Mouse (Mus musculus) heart, embryonic 11.5 days (tissue): ENCODE measurements at regions not wholly inside any gene's neighbourhood (a gene's known extent, or its start where the extent isn't known, plus 50 kb on each side); places are given as distances from the start of the nearest gene placed in this dataset.

Experiments
- ATAC-seq: fragments of 200-750 bp; cut with Nextera tagmentation; replicated peaks from 2 replicates; pipeline ENCODE4 v1.8.0; 2017; ENCODE audit warnings: moderate library complexity; ENCODE audit not compliant: insufficient number of reproducible peaks, low FRiP score, low TSS enrichment
- H3K27ac ChIP-seq: fragments of 300-500 bp; sonication (generic); 2 replicates; pipeline ENCODE4 v1.5.1; 2014; ENCODE audit warnings: mild to moderate bottlenecking, low read depth, low read length
- H3K27me3 ChIP-seq: fragments of 300-500 bp; sonication (generic); 2 replicates; pipeline ENCODE4 v1.6.1; 2014; ENCODE audit warnings: mild to moderate bottlenecking, low read length, mixed read lengths; ENCODE audit not compliant: control insufficient read depth, insufficient read depth
- H3K36me3 ChIP-seq: fragments of 300-500 bp; sonication (generic); 2 replicates; pipeline ENCODE4 v1.6.1; 2014; ENCODE audit warnings: mild to moderate bottlenecking, low read length, moderate library complexity, mixed read lengths; ENCODE audit not compliant: control insufficient read depth, insufficient read depth
- H3K4me1 ChIP-seq: fragments of 300-500 bp; sonication (generic); 2 replicates; pipeline ENCODE4 v1.6.1; 2014; ENCODE audit warnings: low read length; ENCODE audit not compliant: control insufficient read depth, insufficient read depth
- H3K4me2 ChIP-seq: fragments of 300-500 bp; sonication (generic); 2 replicates; pipeline ENCODE4 v1.6.1; 2014; ENCODE audit warnings: mild to moderate bottlenecking, moderate library complexity
- H3K4me3 ChIP-seq: fragments of 300-500 bp; sonication (generic); 2 replicates; pipeline ENCODE4 v1.5.1; 2014; ENCODE audit warnings: low read depth, low read length
- H3K9ac ChIP-seq: fragments of 300-500 bp; sonication (generic); 2 replicates; pipeline ENCODE4 v1.6.1; 2014; ENCODE audit warnings: mild to moderate bottlenecking, low read depth, low read length, moderate library complexity
- H3K9me3 ChIP-seq: fragments of 300-500 bp; sonication (generic); replicated peaks from 2 replicates; pipeline ENCODE4 v1.6.1; 2016; ENCODE audit warnings: low read length; ENCODE audit not compliant: control insufficient read depth
- WGBS: fragments of 180-500 bp; shearing (Covaris S2); extraction: QIAGEN DNeasy Blood & Tissue Kit; methylation state at CpG from one replicate; pipeline ENCODE4 v1.1.7; 2014; ENCODE audit not compliant: insufficient replicate concordance; 5-methylcytosine and 5-hydroxymethylcytosine counted together

GRCm38 (mm10) chr10:125679644-125680043 lies 286.3 kb upstream of the Lrig3 start:
- Histone ChIP-seq H3K9ac (no peak overlapping the region), H3K27me3 (no peaks in the 10 kb centered on the region), H3K4me3 (no peak overlapping the region), H3K4me2 (no peak overlapping the region), H3K9me3 (no peaks in the 10 kb centered on the region), H3K27ac (no peak overlapping the region), H3K4me1 (no peaks in the 10 kb centered on the region), H3K36me3 (no peaks in the 10 kb centered on the region)
- 70% methylated on average over 7 of the region's 7 CpGs for WGBS
- no peak for ATAC-seq

GRCm38 (mm10) chr10:125685130-125685529 lies 280.8 kb upstream of the Lrig3 start:
- no peak for ATAC-seq
- Histone ChIP-seq H3K9me3 (no peaks in the 10 kb centered on the region), H3K27ac (no peak overlapping the region), H3K4me3 (no peak overlapping the region), H3K27me3 (no peaks in the 10 kb centered on the region), H3K36me3 (no peaks in the 10 kb centered on the region), H3K4me2 (no peak overlapping the region), H3K9ac (no peak overlapping the region), H3K4me1 (no peaks in the 10 kb centered on the region)
- WGBS: 85% methylated on average over 5 of the region's 5 CpGs

- Histone ChIP-seq H3K4me2 (no peak overlapping the region), H3K4me1 (no peaks in the 10 kb centered on the region), H3K27ac (no peak overlapping the region), H3K27me3 (no peaks in the 10 kb centered on the region), H3K36me3 (no peaks in the 10 kb centered on the region), H3K9ac (no peak overlapping the region), H3K4me3 (no peak overlapping the region), H3K9me3 (no peaks in the 10 kb centered on the region)
- WGBS: 74% methylated on average over 7 of the region's 7 CpGs
- ATAC-seq: no peak
Observed at GRCm38 (mm10) chr10:125693505-125693904, 272.5 kb upstream of the Lrig3 start.

GRCm38 (mm10) chr10:125696159-125696558 lies 269.8 kb upstream of the Lrig3 start:
- no peaks in the 10 kb centered on the region for H3K4me1 ChIP-seq
- no peak overlapping the region for H3K4me2 ChIP-seq
- no peak overlapping the region for H3K4me3 ChIP-seq
- no peak overlapping the region for H3K9ac ChIP-seq
- no peak overlapping the region for H3K27ac ChIP-seq
- H3K27me3 ChIP-seq: no peaks in the 10 kb centered on the region
- ATAC-seq: no peak
- 85% methylated on average over 5 of the region's 5 CpGs for WGBS
- no peaks in the 10 kb centered on the region for H3K9me3 ChIP-seq
- no peaks in the 10 kb centered on the region for H3K36me3 ChIP-seq

- ATAC-seq: peak; percentile 65; the same call in 1 of the 2 replicates
- Histone ChIP-seq H3K4me1 (no peaks in the 10 kb centered on the region), H3K4me3 (no peak overlapping the region), H3K36me3 (no peaks in the 10 kb centered on the region), H3K27ac (no peak overlapping the region), H3K27me3 (no peaks in the 10 kb centered on the region), H3K9me3 (no peaks in the 10 kb centered on the region), H3K9ac (no peak overlapping the region), H3K4me2 (no peak overlapping the region)
- 30% methylated on average over 18 of the region's 18 CpGs for WGBS
Observed at GRCm38 (mm10) chr10:125725077-125725680, 240.8 kb upstream of the Lrig3 start.

- no peak overlapping the region for H3K9ac ChIP-seq
- no peaks in the 10 kb centered on the region for H3K9me3 ChIP-seq
- WGBS: 24% methylated on average over 7 of the region's 7 CpGs
- H3K27ac ChIP-seq: no peak overlapping the region
- H3K4me1 ChIP-seq: no peaks in the 10 kb centered on the region
- no peak overlapping the region for H3K4me2 ChIP-seq
- ATAC-seq: peak; percentile 57; the same call in 1 of the 2 replicates
- H3K27me3 ChIP-seq: no peaks in the 10 kb centered on the region
- H3K4me3 ChIP-seq: no peak overlapping the region
- no peaks in the 10 kb centered on the region for H3K36me3 ChIP-seq
Observed at GRCm38 (mm10) chr10:125725681-125726139, 240.3 kb upstream of the Lrig3 start.

GRCm38 (mm10) chr10:125726546-125726945 lies 239.4 kb upstream of the Lrig3 start:
- 54% methylated on average over 8 of the region's 8 CpGs for WGBS

GRCm38 (mm10) chr10:125735744-125736494 lies 230.0 kb upstream of the Lrig3 start:
- Histone ChIP-seq H3K27ac (no peak overlapping the region), H3K27me3 (no peaks in the 10 kb centered on the region), H3K4me1 (no peaks in the 10 kb centered on the region), H3K9me3 (no peaks in the 10 kb centered on the region), H3K36me3 (no peaks in the 10 kb centered on the region), H3K4me2 (no peak overlapping the region), H3K9ac (no peak overlapping the region), H3K4me3 (no peak overlapping the region)
- ATAC-seq: no peak
- WGBS: 73% methylated on average over 4 of the region's 4 CpGs

More at GRCm38 (mm10) chr10:125726546-125726945, 239.4 kb upstream of the Lrig3 start:
- Histone ChIP-seq H3K27ac (no peak overlapping the region), H3K36me3 (no peaks in the 10 kb centered on the region), H3K4me1 (no peaks in the 10 kb centered on the region), H3K4me2 (no peak overlapping the region), H3K9me3 (no peaks in the 10 kb centered on the region), H3K4me3 (no peak overlapping the region), H3K9ac (no peak overlapping the region), H3K27me3 (no peaks in the 10 kb centered on the region)
- ATAC-seq: no peak
